In the genomic region with DNA sequence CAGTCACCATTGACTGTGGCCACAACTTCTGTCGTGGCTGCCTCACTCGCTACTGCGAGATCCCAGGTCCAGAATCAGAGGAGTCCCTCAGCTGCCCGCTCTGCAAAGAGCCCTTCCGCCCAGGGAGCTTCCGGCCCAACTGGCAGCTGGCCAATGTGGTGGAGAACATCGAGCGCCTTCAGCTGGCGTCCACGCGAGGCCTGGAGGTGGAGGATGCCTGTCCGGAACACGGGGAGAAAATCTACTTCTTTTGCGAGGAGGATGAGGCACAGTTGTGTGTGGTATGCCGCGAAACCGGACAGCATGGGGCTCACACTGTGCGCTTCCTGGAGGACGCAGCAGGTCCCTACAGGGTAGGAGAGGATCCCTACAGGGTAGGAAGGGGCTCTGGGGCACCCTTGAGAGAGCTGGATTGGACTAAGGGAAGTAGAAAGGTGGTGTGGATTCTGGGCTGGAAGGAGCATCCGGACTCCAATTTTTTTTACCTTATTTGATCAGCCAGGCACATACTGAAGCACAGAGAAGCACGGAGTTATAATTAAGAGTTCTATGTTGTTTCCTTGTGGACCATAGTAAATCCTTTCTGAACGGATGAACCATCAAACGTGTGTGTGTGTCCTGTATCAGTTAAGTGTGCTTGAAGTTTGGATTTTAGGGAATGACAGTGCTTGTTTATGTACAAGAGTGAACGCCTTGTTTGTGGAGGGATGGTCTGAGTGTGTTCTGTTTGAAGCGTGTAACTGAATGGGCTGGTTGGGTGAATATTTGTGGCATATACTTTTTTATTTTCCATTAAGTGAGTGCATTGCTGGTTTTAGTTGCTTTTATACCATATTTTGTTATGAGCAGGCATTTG, we compare ENCODE assay signal across 11 mouse cellular contexts. TPM values are rescaled to one million over a fixed set of nuclear protein-coding genes. Genes with fewer than 3 reads are reported as not detected.
DNase-seq lines count a peak whose midpoint lies in the region; ATAC-seq and TF ChIP-seq lines count a peak whose summit lies in the region.
"Had no signal": no experiment of that assay in that cellular context is flagged by ENCODE, and none has a peak within 500 bp of the region (broad histone marks: within the 10 kb centered on the region; RNA-seq: fewer than 3 reads in every experiment).

No protein-coding gene starts in this region.

- H3K4me2 ChIP-seq in heart, embryonic 11.5 days: peak overlapping the region; percentile 29
- H3K4me2 ChIP-seq in liver, embryonic 14.5 days (ENCODE audit: low read depth): peak overlapping the region; percentile 84
- no peak overlapping the region for H3K4me2 ChIP-seq in hindbrain, embryonic 13.5 days
- H3K4me2 ChIP-seq: midbrain, embryonic 12.5 days had no signal

- 0 out of 2 replicates have a peak, but pooled peaks have one; percentile 20 for ATAC-seq in heart, embryonic 11.5 days (replicated peaks; ENCODE audit: insufficient number of reproducible peaks, low FRiP score, low TSS enrichment)
- peak; percentile 29 for ATAC-seq in liver, embryonic 14.5 days (ENCODE audit: insufficient read depth)
- no peak for ATAC-seq in CD4-positive, CD25-positive, alpha-beta regulatory T cell, adult 4 months
- no peak for ATAC-seq in hindbrain, embryonic 13.5 days (ENCODE audit: low FRiP score)

- no peaks in the 10 kb centered on the region for H3K36me3 ChIP-seq in heart, embryonic 11.5 days (ENCODE audit: control insufficient read depth, insufficient read depth, low read length)
- H3K36me3 ChIP-seq in liver, embryonic 14.5 days (replicated peaks; ENCODE audit: control insufficient read depth, insufficient read depth, low read depth): peaks cover 45% of the 10 kb centered on the region
- no peaks in the 10 kb centered on the region for H3K36me3 ChIP-seq in hindbrain, embryonic 13.5 days
- H3K36me3 ChIP-seq: midbrain, embryonic 12.5 days had no signal

- H3K27me3 ChIP-seq in heart, embryonic 11.5 days (ENCODE audit: control insufficient read depth, insufficient read depth, low read length): peaks cover 24% of the 10 kb centered on the region
- H3K27me3 ChIP-seq in liver, embryonic 14.5 days (ENCODE audit: control insufficient read depth, insufficient read depth, low read length): peaks cover 17% of the 10 kb centered on the region
- peaks cover 25% of the 10 kb centered on the region for H3K27me3 ChIP-seq in hindbrain, embryonic 13.5 days

- H3K27ac ChIP-seq in heart, embryonic 11.5 days (ENCODE audit: low read depth, low read length): peak overlapping the region; percentile 70
- peak overlapping the region; percentile 99 for H3K27ac ChIP-seq in liver, embryonic 14.5 days
- no peak overlapping the region for H3K27ac ChIP-seq in hindbrain, embryonic 13.5 days
- H3K27ac ChIP-seq: midbrain, embryonic 12.5 days had no signal

- 62% methylated on average over 25 of the region's 25 CpGs for WGBS in heart, embryonic 11.5 days (ENCODE audit: insufficient replicate concordance)
- 49% methylated on average over 25 of the region's 25 CpGs for WGBS in liver, embryonic 14.5 days (ENCODE audit: insufficient replicate concordance)
- 80% methylated on average over 25 of the region's 25 CpGs for WGBS in hindbrain, embryonic 13.5 days

- peak; percentile 12; the same call in 1 of the 2 replicates for TF ChIP-seq CTCF in liver, embryonic 14.5 days (IDR thresholded peaks at IDR 0.05; ENCODE audit: low read depth)

- H3K9ac ChIP-seq in heart, embryonic 11.5 days (ENCODE audit: low read depth, low read length): peak overlapping the region; percentile 62
- peak overlapping the region; percentile 98 for H3K9ac ChIP-seq in liver, embryonic 14.5 days (replicated peaks)
- H3K9ac ChIP-seq in hindbrain, embryonic 13.5 days: no peak overlapping the region
- H3K9ac ChIP-seq: midbrain, embryonic 12.5 days had no signal

- no peak for DNase-seq in heart, adult 9 months (ENCODE audit: low spot score in 2 of 2)
- DNase-seq in urinary bladder, postnatal 14 days (ENCODE audit: low spot score): peak; percentile 41
- no peak for DNase-seq in urinary bladder, adult 2 months (ENCODE audit: low spot score)
- peak in 2 of 3 experiments; percentile 11 to 45 for DNase-seq in liver, embryonic 14.5 days (ENCODE audit: low read depth in 3 of 3, low spot score in 3 of 3)
- DNase-seq in thymus, postnatal 25 days: no peak
- DNase-seq: cerebellum, adult 9-10 months had no signal

- H3K9me3 ChIP-seq in heart, embryonic 11.5 days (replicated peaks; ENCODE audit: control insufficient read depth, low read length): no peaks in the 10 kb centered on the region
- H3K9me3 ChIP-seq in liver, embryonic 14.5 days (ENCODE audit: control insufficient read depth, low read length): no peaks in the 10 kb centered on the region
- H3K9me3 ChIP-seq in hindbrain, embryonic 13.5 days: no peaks in the 10 kb centered on the region
- H3K9me3 ChIP-seq: midbrain, embryonic 12.5 days had no signal

- H3K4me3 ChIP-seq in heart, embryonic 11.5 days (ENCODE audit: low read depth, low read length): peak overlapping the region; percentile 39
- H3K4me3 ChIP-seq in liver, embryonic 14.5 days (ENCODE audit: insufficient read depth in 1 of 2, low read depth in 2 of 2, low read length in 2 of 2): peak overlapping the region; percentile 65 to 93
- H3K4me3 ChIP-seq in hindbrain, embryonic 13.5 days: no peak overlapping the region
- H3K4me3 ChIP-seq: midbrain, embryonic 12.5 days had no signal

- TF ChIP-seq EP300 in liver, embryonic 14.5 days (IDR thresholded peaks at IDR 0.05; ENCODE audit: low read depth): no peak

- peaks cover 3% of the 10 kb centered on the region; the same call in 1 of the 2 replicates for H3K4me1 ChIP-seq in heart, embryonic 11.5 days (ENCODE audit: control insufficient read depth, insufficient read depth, low read length)
- H3K4me1 ChIP-seq in liver, embryonic 14.5 days (replicated peaks; ENCODE audit: control insufficient read depth in 2 of 2, insufficient read depth in 2 of 2, low read length in 1 of 2): peaks cover 33 to 43% of the 10 kb centered on the region in 2 experiments
- peaks cover 11% of the 10 kb centered on the region for H3K4me1 ChIP-seq in hindbrain, embryonic 13.5 days (replicated peaks)

RNA-seq across cellular contexts. Expression of gene Trim10, which starts 0.8 kb away (rescaled TPM):
- 28.7 and 32.3 TPM in 2 replicates for polyA plus RNA-seq in heart, embryonic 11.5 days (2014; fragmentation: Nextera tagmentation; extraction: Ambion mirVana)
- 0.07 TPM in 2 replicates for polyA plus RNA-seq in urinary bladder, adult 2 months (2012; rRNA removed)
- 82.4 and 114 TPM in 2 replicates for polyA plus RNA-seq in liver, embryonic 14.5 days (2012; rRNA removed)
- polyA plus RNA-seq in liver, embryonic 14.5 days (2014; fragmentation: Nextera tagmentation; extraction: Ambion mirVana): 251 and 278 TPM in 2 replicates
- under 1 TPM in 1 of 2 experiments, not detected in 1; 0.28 TPM for polyA plus RNA-seq in CD4-positive, CD25-positive, alpha-beta regulatory T cell, adult 4 months (2017; shearing (Covaris generic))
- polyA plus RNA-seq in hindbrain, embryonic 13.5 days (2015; fragmentation: Nextera tagmentation; extraction: Ambion mirVana): 1.3 and 1.8 TPM in 2 replicates
- polyA plus RNA-seq: small intestine, adult 2 months had no signal

RNA-seq across cellular contexts. Expression of gene Trim15, which starts 3.2 kb away (rescaled TPM):
- polyA plus RNA-seq in heart, embryonic 11.5 days (2014; fragmentation: Nextera tagmentation; extraction: Ambion mirVana): 0.31 and 0.39 TPM in 2 replicates
- polyA plus RNA-seq in urinary bladder, adult 2 months (2012; rRNA removed): 0.03 TPM in 1 of 2 replicates, not detected in the other
- polyA plus RNA-seq in liver, embryonic 14.5 days (2012; rRNA removed): 0.15 and 0.26 TPM in 2 replicates
- 0.20 and 0.32 TPM in 2 replicates for polyA plus RNA-seq in liver, embryonic 14.5 days (2014; fragmentation: Nextera tagmentation; extraction: Ambion mirVana)
- under 1 TPM in 1 of 2 experiments, not detected in 1; 0.79 TPM for polyA plus RNA-seq in CD4-positive, CD25-positive, alpha-beta regulatory T cell, adult 4 months (2017; shearing (Covaris generic))
- polyA plus RNA-seq in hindbrain, embryonic 13.5 days (2015; fragmentation: Nextera tagmentation; extraction: Ambion mirVana): 0.40 and 0.52 TPM in 2 replicates

RNA-seq across cellular contexts. Expression of gene Trim40, which starts 19.7 kb away (rescaled TPM):
- polyA plus RNA-seq in heart, embryonic 11.5 days (2014; fragmentation: Nextera tagmentation; extraction: Ambion mirVana): not detected in 2 replicates
- polyA plus RNA-seq in urinary bladder, adult 2 months (2012; rRNA removed): 0.15 and 0.41 TPM in 2 replicates
- not detected in 2 replicates for polyA plus RNA-seq in liver, embryonic 14.5 days (2012; rRNA removed)
- not detected in 2 replicates for polyA plus RNA-seq in liver, embryonic 14.5 days (2014; fragmentation: Nextera tagmentation; extraction: Ambion mirVana)
- polyA plus RNA-seq in CD4-positive, CD25-positive, alpha-beta regulatory T cell, adult 4 months (2017; shearing (Covaris generic)): not detected
- not detected in 2 replicates for polyA plus RNA-seq in hindbrain, embryonic 13.5 days (2015; fragmentation: Nextera tagmentation; extraction: Ambion mirVana)
- polyA plus RNA-seq: midbrain, embryonic 12.5 days had no signal

RNA-seq across cellular contexts. Expression of gene Trim31, which starts 27.7 kb away (rescaled TPM):
- not detected in 2 replicates for polyA plus RNA-seq in heart, embryonic 11.5 days (2014; fragmentation: Nextera tagmentation; extraction: Ambion mirVana)
- polyA plus RNA-seq in urinary bladder, adult 2 months (2012; rRNA removed): not detected in 2 replicates
- 0.03 TPM in 1 of 2 replicates, not detected in the other for polyA plus RNA-seq in liver, embryonic 14.5 days (2012; rRNA removed)
- not detected in 2 replicates for polyA plus RNA-seq in liver, embryonic 14.5 days (2014; fragmentation: Nextera tagmentation; extraction: Ambion mirVana)
- not detected for polyA plus RNA-seq in CD4-positive, CD25-positive, alpha-beta regulatory T cell, adult 4 months (2017; shearing (Covaris generic))
- polyA plus RNA-seq in hindbrain, embryonic 13.5 days (2015; fragmentation: Nextera tagmentation; extraction: Ambion mirVana): not detected in 2 replicates
- polyA plus RNA-seq: midbrain, embryonic 12.5 days had no signal

RNA-seq across cellular contexts. Expression of gene Trim26, which starts 33.2 kb away (rescaled TPM):
- 21.4 and 21.9 TPM in 2 replicates for polyA plus RNA-seq in heart, embryonic 11.5 days (2014; fragmentation: Nextera tagmentation; extraction: Ambion mirVana)
- 39.4 and 47.1 TPM in 2 replicates for polyA plus RNA-seq in urinary bladder, adult 2 months (2012; rRNA removed)
- polyA plus RNA-seq in liver, embryonic 14.5 days (2012; rRNA removed): 6.6 and 8.6 TPM in 2 replicates
- 6.7 and 7.9 TPM in 2 replicates for polyA plus RNA-seq in liver, embryonic 14.5 days (2014; fragmentation: Nextera tagmentation; extraction: Ambion mirVana)
- polyA plus RNA-seq in CD4-positive, CD25-positive, alpha-beta regulatory T cell, adult 4 months (2017; shearing (Covaris generic)): 10 to 100 TPM; 76.3 to 99.4 TPM
- 48.7 and 49.1 TPM in 2 replicates for polyA plus RNA-seq in hindbrain, embryonic 13.5 days (2015; fragmentation: Nextera tagmentation; extraction: Ambion mirVana)

Comparison
In these comparisons a context has a peak if more than half of its experiments do, and no peak if none do; other contexts are left out.
1. DNase-seq: peak in urinary bladder, postnatal 14 days (single experiment) and liver, embryonic 14.5 days (2 of 3); none in heart, adult 9 months (0 of 2), urinary bladder, adult 2 months (single experiment) and thymus, postnatal 25 days (single experiment).
2. ATAC-seq: peak in heart, embryonic 11.5 days (single experiment) and liver, embryonic 14.5 days (single experiment); none in CD4-positive, CD25-positive, alpha-beta regulatory T cell, adult 4 months (single experiment) and hindbrain, embryonic 13.5 days (single experiment).
3. RNA of gene Trim10, which starts 0.8 kb away (polyA plus RNA-seq): 82.4 to 278 TPM in liver, embryonic 14.5 days and 28.7 to 32.3 TPM in heart, embryonic 11.5 days; 1.3 to 1.8 TPM in hindbrain, embryonic 13.5 days, 0.28 TPM in CD4-positive, CD25-positive, alpha-beta regulatory T cell, adult 4 months and 0.07 TPM in urinary bladder, adult 2 months; every median in the first group is over 10 times any median in the second.